Mouse (Mus musculus): Measurements from ENCODE around the gene Lrrn2. TPM values are rescaled to one million over a fixed set of nuclear protein-coding genes. Genes with fewer than 3 reads are reported as not detected.
A peak's percentile ranks its signal among the peaks of the same experiment; 100 is the strongest.

The Lrrn2 gene
- polyA plus RNA-seq, 1 experiment from 2014 or later, result 38.4 TPM

DNA sequence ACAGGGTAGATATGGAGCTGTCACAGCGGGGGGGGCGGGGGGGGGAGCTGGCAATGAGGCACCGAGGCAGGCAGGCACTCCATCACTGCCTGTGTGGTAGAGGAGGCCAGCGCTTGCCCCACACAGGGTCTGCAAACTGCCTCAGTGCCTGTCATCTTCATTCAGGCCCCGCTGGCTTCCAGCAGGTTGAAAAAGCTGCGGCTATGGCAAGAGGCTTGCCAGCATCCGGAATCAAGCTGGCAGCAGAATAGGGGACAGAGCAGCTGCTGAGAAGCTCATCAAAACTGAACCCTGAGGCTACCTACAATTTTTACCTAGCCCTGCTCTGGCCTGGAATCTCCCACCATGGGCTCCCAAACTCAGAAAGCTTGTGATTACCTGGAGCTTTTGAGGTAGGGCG lies 37.5 kb downstream of the Lrrn2 start:
- Histone ChIP-seq H3K27ac (ENCODE audit: low read depth, low read length) (peak overlapping the region; percentile 44; the same call in 1 of the 2 replicates), H3K4me3 (ENCODE audit: low read depth, low read length) (no peak overlapping the region), H3K27me3 (ENCODE audit: control insufficient read depth, insufficient read depth, low read length) (no peaks in the 10 kb centered on the region), H3K4me2 (ENCODE audit: low read depth, low read length) (no peak overlapping the region), H3K36me3 (ENCODE audit: control insufficient read depth, insufficient read depth, low read length) (no peaks in the 10 kb centered on the region), H3K9me3 (ENCODE audit: control insufficient read depth, low read length) (no peaks in the 10 kb centered on the region), H3K9ac (replicated peaks; ENCODE audit: low read depth, low read length) (no peak overlapping the region; the same call in 1 of the 2 replicates), H3K4me1 (ENCODE audit: control insufficient read depth, insufficient read depth, low read length) (peaks cover 38% of the 10 kb centered on the region)
- 13% methylated on average over 8 of the region's 8 CpGs for WGBS
- peak; percentile 31; the same call in 1 of the 2 replicates for ATAC-seq (ENCODE audit: low read depth)

DNA sequence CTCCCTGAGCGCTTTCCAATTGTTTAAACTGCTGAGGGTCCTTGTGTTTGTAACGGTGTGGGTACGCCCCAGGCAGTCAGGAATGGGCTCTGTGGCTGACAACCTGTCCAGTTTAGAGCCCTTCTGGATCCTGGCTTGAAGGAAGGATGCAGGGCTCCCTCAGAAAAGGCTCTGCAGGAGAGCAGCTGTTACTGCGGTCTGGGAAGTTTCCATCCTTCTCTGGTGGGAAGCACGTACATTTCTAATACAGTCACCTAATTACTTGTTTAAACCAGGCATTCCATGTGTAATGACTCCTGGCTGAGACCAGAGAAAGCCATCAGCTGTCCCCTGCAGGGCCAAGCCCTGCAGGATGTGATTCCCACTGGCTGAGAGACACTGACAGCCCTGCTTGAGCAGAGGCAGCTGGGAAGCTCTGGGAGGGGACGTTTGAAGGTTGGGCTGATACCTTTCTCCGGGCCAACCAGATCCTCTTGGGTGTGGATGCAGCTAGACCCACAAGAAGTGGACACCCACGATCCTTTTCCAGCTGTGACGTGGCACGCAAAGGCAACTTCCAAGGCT lies 38.1 kb downstream of the Lrrn2 start:
- H3K9me3 ChIP-seq (ENCODE audit: control insufficient read depth, low read length), result no peaks in the 10 kb centered on the region
- no peaks in the 10 kb centered on the region for H3K36me3 ChIP-seq (ENCODE audit: control insufficient read depth, insufficient read depth, low read length)
- no peak for ATAC-seq (ENCODE audit: low read depth)
- no peak overlapping the region; the same call in 1 of the 2 replicates for H3K9ac ChIP-seq (replicated peaks; ENCODE audit: low read depth, low read length)
- WGBS, result 20% methylated on average over 10 of the region's 10 CpGs
- no peak overlapping the region for H3K4me2 ChIP-seq (ENCODE audit: low read depth, low read length)
- H3K27me3 ChIP-seq (ENCODE audit: control insufficient read depth, insufficient read depth, low read length), result no peaks in the 10 kb centered on the region
- H3K4me1 ChIP-seq (ENCODE audit: control insufficient read depth, insufficient read depth, low read length), result peaks cover 38% of the 10 kb centered on the region
- H3K27ac ChIP-seq (ENCODE audit: low read depth, low read length), result peak overlapping the region; percentile 44
- H3K4me3 ChIP-seq (ENCODE audit: low read depth, low read length), result no peak overlapping the region

DNA sequence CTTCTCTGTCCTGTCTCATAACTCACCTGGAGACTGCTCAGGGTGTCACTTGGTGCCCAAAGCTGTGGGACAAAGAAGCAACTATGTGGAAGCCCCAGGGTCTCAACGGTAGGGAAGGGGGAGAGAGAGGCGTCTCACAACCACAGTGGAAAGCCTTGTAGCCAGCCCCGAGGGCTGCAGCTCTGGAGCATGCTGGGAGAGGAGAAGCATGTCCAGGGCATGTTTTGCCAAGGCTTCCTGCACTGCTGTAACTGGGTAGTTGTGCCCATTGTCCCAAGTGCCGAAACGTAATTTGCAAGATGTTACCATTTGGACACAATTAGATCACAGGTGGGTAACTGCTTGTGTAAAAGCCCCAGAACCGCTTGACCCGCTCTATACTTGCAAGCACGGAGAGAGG lies 39.2 kb downstream of the Lrrn2 start:
- Histone ChIP-seq H3K27me3 (ENCODE audit: control insufficient read depth, insufficient read depth, low read length) (no peaks in the 10 kb centered on the region), H3K9ac (replicated peaks; ENCODE audit: low read depth, low read length) (no peak overlapping the region), H3K4me2 (ENCODE audit: low read depth, low read length) (no peak overlapping the region), H3K9me3 (ENCODE audit: control insufficient read depth, low read length) (no peaks in the 10 kb centered on the region), H3K4me1 (ENCODE audit: control insufficient read depth, insufficient read depth, low read length) (peaks cover 38% of the 10 kb centered on the region), H3K4me3 (ENCODE audit: low read depth, low read length) (no peak overlapping the region), H3K27ac (ENCODE audit: low read depth, low read length) (no peak overlapping the region), H3K36me3 (ENCODE audit: control insufficient read depth, insufficient read depth, low read length) (no peaks in the 10 kb centered on the region)
- WGBS, result 75% methylated on average over 8 of the region's 8 CpGs
- ATAC-seq (ENCODE audit: low read depth), result no peak

DNA sequence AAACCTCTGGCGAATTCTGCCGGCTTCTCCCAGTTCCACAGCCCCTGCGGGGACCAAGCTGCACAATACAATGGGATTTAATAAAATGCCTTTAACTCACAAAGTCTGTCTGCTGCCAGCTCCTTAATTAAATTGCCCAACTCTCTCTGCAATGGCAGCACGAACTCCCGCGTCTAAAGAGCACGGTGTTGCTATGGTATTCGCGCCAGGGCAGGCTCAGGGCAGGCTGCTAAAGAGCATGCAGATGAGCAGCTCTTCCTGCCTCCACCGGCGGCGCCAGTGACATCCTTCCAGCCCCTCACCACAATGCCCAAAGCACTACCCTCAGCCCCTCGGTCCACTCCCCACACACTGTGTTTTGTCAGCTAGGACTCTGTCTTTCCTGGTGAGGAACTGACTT lies 41.0 kb downstream of the Lrrn2 start:
- Histone ChIP-seq H3K4me2 (ENCODE audit: low read depth, low read length) (peak overlapping the region; percentile 20; the same call in 1 of the 2 replicates), H3K36me3 (ENCODE audit: control insufficient read depth, insufficient read depth, low read length) (no peaks in the 10 kb centered on the region), H3K27me3 (ENCODE audit: control insufficient read depth, insufficient read depth, low read length) (no peaks in the 10 kb centered on the region), H3K9ac (replicated peaks; ENCODE audit: low read depth, low read length) (peak overlapping the region; percentile 34), H3K27ac (ENCODE audit: low read depth, low read length) (peak overlapping the region; percentile 70), H3K4me1 (ENCODE audit: control insufficient read depth, insufficient read depth, low read length) (peaks cover 33% of the 10 kb centered on the region), H3K4me3 (ENCODE audit: low read depth, low read length) (no peak overlapping the region), H3K9me3 (ENCODE audit: control insufficient read depth, low read length) (no peaks in the 10 kb centered on the region)
- 3% methylated on average over 13 of the region's 13 CpGs for WGBS
- peak; percentile 65 for ATAC-seq (ENCODE audit: low read depth)

DNA sequence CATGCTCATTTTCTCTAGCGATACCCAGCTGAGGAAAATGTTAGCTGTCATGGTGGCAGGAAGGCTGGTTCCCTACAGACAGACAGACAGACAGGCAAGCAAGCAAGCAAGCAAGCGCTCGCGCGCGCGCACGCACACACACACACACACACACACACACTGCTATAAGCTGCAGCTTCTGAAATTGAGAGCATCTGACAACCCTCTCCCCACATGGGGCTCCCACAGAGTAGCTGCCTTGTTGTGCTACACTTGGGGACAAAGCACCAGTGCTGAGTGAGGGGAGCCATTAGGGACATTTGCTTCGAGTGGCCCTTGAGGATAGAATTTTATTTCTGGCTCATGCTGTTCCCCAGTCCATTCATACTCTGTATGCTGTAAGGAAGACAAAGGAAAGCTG lies 42.2 kb downstream of the Lrrn2 start:
- H3K27ac ChIP-seq (ENCODE audit: low read depth, low read length), result no peak overlapping the region
- H3K4me3 ChIP-seq (ENCODE audit: low read depth, low read length), result no peak overlapping the region
- WGBS, result 74% methylated on average over 9 of the region's 9 CpGs
- peaks cover 30% of the 10 kb centered on the region for H3K4me1 ChIP-seq (ENCODE audit: control insufficient read depth, insufficient read depth, low read length)
- H3K9me3 ChIP-seq (ENCODE audit: control insufficient read depth, low read length), result no peaks in the 10 kb centered on the region
- H3K9ac ChIP-seq (replicated peaks; ENCODE audit: low read depth, low read length), result no peak overlapping the region
- H3K4me2 ChIP-seq (ENCODE audit: low read depth, low read length), result no peak overlapping the region
- ATAC-seq (ENCODE audit: low read depth), result no peak
- no peaks in the 10 kb centered on the region for H3K27me3 ChIP-seq (ENCODE audit: control insufficient read depth, insufficient read depth, low read length)
- H3K36me3 ChIP-seq (ENCODE audit: control insufficient read depth, insufficient read depth, low read length), result no peaks in the 10 kb centered on the region

DNA sequence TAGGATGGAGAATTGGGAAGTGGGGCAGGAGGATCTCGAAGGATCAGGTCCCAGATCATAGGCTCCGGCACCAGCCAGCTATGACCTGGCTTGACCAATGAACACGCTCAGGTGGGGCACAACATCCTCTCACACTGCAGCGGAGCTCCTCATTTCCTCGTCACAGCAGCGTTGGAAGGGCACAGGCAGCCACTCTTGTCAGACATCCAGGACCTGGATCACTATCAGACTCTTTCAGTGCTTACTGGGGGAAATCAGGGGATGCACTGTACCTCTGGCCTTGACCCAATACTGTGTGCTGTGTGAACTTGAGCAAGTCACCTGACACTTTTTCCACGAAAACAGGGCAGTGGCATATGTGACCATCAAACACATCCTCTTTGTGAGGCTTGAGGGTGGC lies 45.2 kb downstream of the Lrrn2 start:
- Histone ChIP-seq H3K9ac (replicated peaks; ENCODE audit: low read depth, low read length) (no peak overlapping the region), H3K4me2 (ENCODE audit: low read depth, low read length) (no peak overlapping the region), H3K27ac (ENCODE audit: low read depth, low read length) (no peak overlapping the region), H3K36me3 (ENCODE audit: control insufficient read depth, insufficient read depth, low read length) (no peaks in the 10 kb centered on the region), H3K27me3 (ENCODE audit: control insufficient read depth, insufficient read depth, low read length) (no peaks in the 10 kb centered on the region), H3K4me1 (ENCODE audit: control insufficient read depth, insufficient read depth, low read length) (peaks cover 19% of the 10 kb centered on the region), H3K4me3 (ENCODE audit: low read depth, low read length) (no peak overlapping the region), H3K9me3 (ENCODE audit: control insufficient read depth, low read length) (no peaks in the 10 kb centered on the region)
- ATAC-seq (ENCODE audit: low read depth), result no peak
- 87% methylated on average over 7 of the region's 7 CpGs for WGBS

DNA sequence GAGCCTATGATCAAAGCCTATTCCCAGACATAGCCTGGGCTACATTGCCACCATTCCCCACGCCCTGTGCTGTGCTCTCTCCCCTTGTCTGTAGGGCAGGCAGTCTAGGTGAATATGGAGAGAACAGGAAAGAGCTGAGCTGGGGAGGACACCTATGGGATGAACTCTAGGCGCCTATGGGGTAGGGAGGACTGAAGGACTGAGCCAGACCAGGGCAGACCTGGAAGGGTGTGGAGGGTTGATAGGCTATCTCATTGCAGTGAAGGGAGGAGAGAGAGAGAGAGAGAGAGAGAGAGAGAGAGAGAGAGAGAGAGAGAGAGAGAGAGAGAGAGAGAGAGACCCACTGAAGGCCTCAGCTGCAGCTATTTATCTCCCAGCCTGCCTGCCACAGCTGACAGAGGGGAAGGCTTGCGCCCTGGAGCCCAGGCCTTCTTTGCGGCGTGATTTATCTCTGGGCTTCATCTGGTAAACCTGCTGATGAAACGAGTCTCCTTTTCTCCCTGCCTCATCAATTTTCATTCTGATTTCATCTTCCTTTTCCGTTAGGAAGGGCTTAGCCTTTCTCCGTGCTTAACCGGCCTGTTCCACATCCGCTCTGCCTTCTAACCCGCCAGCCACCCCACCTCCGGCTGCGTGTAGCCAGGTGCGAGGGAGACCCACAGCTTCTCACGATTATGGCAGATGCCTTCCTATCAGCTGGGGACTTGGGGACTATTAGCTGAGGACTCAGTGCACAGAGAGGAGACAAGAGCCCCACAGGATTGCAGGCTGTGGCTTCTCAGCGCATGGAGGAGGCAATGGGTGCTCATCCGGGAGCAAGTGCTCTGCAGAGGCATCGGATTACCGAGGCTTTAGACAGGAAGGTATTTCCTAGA lies 48.2 kb downstream of the Lrrn2 start:
- peaks cover 7% of the 10 kb centered on the region; the same call in 1 of the 2 replicates for H3K4me1 ChIP-seq (ENCODE audit: control insufficient read depth, insufficient read depth, low read length)
- no peak overlapping the region for H3K4me3 ChIP-seq (ENCODE audit: low read depth, low read length)
- WGBS, result 25% methylated on average over 19 of the region's 19 CpGs
- H3K4me2 ChIP-seq (ENCODE audit: low read depth, low read length), result 0 out of 2 replicates have a peak overlapping the region, but pooled peaks have one; percentile 15
- no peaks in the 10 kb centered on the region for H3K9me3 ChIP-seq (ENCODE audit: control insufficient read depth, low read length)
- H3K27ac ChIP-seq (ENCODE audit: low read depth, low read length), result peak overlapping the region; percentile 77
- no peaks in the 10 kb centered on the region for H3K36me3 ChIP-seq (ENCODE audit: control insufficient read depth, insufficient read depth, low read length)
- H3K27me3 ChIP-seq (ENCODE audit: control insufficient read depth, insufficient read depth, low read length), result no peaks in the 10 kb centered on the region
- ATAC-seq (ENCODE audit: low read depth), result peak; percentile 59; the same call in 1 of the 2 replicates
- H3K9ac ChIP-seq (replicated peaks; ENCODE audit: low read depth, low read length), result 0 out of 2 replicates have a peak overlapping the region, but pooled peaks have one; percentile 17

DNA sequence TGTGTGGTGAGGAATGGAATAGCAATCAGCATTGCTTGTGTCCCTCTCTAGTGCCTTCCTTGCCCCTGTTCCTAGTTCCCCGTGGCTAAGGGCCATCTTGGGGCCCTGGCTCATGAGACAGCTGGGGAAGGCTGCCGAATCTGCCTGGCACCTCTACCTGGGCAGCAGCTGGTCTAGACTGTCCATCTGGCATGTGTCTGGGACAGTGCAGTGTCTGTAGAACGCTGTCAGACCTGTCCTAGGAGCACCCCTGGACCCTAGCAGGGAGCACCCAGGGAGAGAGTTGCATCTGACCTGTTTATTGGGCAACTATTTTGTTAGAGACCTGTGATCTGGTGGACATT lies 48.8 kb downstream of the Lrrn2 start:
- Histone ChIP-seq H3K4me3 (ENCODE audit: low read depth, low read length) (no peak overlapping the region), H3K27ac (ENCODE audit: low read depth, low read length) (peak overlapping the region; percentile 77), H3K4me1 (ENCODE audit: control insufficient read depth, insufficient read depth, low read length) (peaks cover 7% of the 10 kb centered on the region; the same call in 1 of the 2 replicates), H3K27me3 (ENCODE audit: control insufficient read depth, insufficient read depth, low read length) (no peaks in the 10 kb centered on the region), H3K9ac (replicated peaks; ENCODE audit: low read depth, low read length) (no peak overlapping the region), H3K36me3 (ENCODE audit: control insufficient read depth, insufficient read depth, low read length) (no peaks in the 10 kb centered on the region), H3K9me3 (ENCODE audit: control insufficient read depth, low read length) (no peaks in the 10 kb centered on the region), H3K4me2 (ENCODE audit: low read depth, low read length) (no peak overlapping the region)
- 42% methylated on average over 3 of the region's 3 CpGs for WGBS
- ATAC-seq (ENCODE audit: low read depth), result peak; percentile 31; the same call in 1 of the 2 replicates

DNA sequence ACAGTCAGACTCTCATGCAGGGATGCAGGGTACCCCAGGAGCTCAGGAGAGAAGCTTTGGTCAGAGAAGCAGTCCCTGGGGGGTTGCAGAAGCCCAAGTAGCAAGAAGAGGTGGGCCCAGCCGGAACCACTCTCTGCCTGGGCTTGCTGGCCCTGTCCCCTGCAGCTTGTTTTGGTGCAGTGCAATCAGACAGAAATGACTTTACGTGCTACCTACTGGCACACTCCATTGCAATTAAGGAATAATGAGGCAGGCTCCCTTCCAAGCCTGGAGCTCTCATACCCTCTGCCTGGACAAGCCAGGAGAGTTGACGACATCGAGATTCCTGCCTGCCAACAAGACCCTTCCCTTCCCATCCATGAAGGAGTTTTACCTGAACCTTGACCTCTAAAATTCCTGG lies 50.2 kb downstream of the Lrrn2 start:
- no peak overlapping the region for H3K4me3 ChIP-seq (ENCODE audit: low read depth, low read length)
- H3K4me2 ChIP-seq (ENCODE audit: low read depth, low read length), result no peak overlapping the region
- no peaks in the 10 kb centered on the region for H3K27me3 ChIP-seq (ENCODE audit: control insufficient read depth, insufficient read depth, low read length)
- H3K4me1 ChIP-seq (ENCODE audit: control insufficient read depth, insufficient read depth, low read length), result peaks cover 7% of the 10 kb centered on the region; the same call in 1 of the 2 replicates
- 67% methylated on average over 4 of the region's 4 CpGs for WGBS
- no peaks in the 10 kb centered on the region for H3K36me3 ChIP-seq (ENCODE audit: control insufficient read depth, insufficient read depth, low read length)
- no peak overlapping the region for H3K27ac ChIP-seq (ENCODE audit: low read depth, low read length)
- no peaks in the 10 kb centered on the region for H3K9me3 ChIP-seq (ENCODE audit: control insufficient read depth, low read length)
- no peak overlapping the region for H3K9ac ChIP-seq (replicated peaks; ENCODE audit: low read depth, low read length)
- no peak for ATAC-seq (ENCODE audit: low read depth)

Measured in neural tube, embryonic 14.5 days (tissue).